Mouse (Mus musculus) 3134 (cell line): ENCODE results near the gene Sgms1.
A peak's percentile ranks its signal among the peaks of the same experiment; 100 is the strongest.
"Not testable (repeated sequence)": the region's sequence is repeated elsewhere in the genome, so short reads cannot be mapped to it uniquely, and the experiment has no call there.

Experiments
- DNase-seq: peaks from one replicate; pipeline ENCODE4 v3.0.0-alpha.2; 2011; ENCODE audit warnings: low spot score; ENCODE audit not compliant: insufficient read length; ENCODE audit errors: extremely low read depth

The Sgms1 gene

DNA sequence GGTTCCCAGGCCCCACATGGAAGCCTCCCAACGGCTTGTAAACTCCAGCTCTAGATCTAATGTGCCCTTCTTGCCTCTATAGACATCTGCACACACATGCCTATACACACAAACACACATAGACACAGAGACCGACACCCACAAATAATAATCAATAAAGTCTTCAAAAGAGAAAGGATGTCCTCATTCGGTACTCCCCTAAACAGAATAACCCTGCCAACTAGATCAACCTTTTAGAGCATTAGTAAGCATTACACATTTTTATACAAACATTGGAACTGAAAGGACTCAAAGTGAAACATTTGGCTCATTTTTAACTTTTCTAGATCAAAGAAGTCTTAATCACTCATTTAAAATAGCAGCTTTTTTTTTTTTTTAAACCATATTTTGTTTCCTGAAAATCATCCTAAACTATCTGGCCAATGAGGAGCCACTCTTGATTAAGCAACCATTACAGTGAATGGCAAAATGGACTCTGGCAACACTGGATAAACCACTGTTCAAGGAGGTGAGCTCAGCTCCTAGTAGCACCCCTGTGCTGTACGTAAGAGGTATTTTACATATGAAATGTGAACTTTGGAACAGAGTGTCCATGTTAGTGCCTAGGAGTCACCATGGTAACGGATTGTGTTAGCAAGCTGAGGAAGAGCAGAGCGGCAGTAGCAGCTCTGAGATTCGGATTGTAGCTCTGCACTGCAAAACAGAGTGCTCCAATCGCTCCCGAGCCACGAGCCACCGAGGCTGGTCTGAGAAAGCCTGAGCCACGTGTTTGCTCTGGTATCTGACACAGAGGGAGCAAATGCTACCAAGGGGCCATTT lies 30.6 kb downstream of the Sgms1 start:
- DNase-seq = no peak

DNA sequence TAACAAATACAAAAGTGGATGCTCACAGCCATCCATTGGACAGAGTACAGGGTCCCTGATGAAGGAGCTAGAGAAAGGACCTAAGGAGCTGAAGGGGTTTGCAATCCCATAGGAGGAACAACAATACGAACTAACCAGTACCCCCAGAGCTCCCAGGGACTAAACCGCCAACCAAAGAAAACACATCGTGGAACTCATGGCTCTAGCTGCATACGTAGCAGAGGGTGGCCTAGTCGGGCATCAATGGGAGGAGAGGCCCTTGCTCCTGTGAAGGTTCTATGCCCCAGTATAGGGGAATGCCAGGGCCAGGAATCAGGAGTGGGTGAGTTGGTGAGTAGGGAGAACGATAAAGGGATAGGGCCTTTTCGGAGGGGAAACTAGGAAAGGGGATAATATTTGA lies 31.5 kb downstream of the Sgms1 start:
- not testable (repeated sequence) for DNase-seq

DNA sequence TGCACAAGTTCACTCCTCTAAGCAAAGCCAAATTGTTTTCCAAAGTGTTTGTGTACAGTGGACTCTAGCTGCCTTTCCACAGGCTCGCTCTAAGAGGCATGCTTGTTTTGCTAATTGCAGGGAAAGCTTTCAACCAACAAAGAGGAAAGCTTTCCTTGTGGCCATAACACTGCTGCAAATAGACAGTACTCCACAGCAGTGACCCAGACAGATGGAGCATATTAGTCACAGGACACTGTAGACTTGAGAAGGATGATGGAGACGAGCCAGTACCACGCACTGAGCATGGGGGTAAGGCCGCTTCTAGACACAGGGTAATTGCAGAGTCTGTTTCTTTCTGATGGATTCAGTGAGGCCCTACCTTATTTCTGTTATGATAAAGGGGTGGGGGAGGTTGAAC lies 33.3 kb downstream of the Sgms1 start:
- no peak for DNase-seq

DNA sequence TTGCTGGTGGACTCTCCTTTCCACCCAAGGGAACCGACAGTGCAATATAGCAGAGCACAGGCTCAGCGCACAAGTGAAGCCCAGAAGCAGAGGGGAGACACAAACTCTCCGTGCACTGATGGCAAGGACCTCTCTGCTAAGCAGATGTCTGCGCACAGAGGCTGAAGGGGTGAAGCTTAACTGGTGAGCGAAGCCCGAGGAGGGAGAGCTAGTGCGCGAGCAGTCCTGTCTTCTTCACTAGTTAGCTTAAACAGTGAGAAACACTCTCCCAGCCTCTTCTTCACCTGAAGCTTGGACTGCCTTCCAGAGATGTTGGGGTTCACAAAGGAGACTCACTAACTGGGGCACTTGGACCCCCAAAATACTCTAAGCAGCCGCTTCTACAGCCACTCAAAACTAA lies 36.1 kb downstream of the Sgms1 start:
- DNase-seq = no peak

DNA sequence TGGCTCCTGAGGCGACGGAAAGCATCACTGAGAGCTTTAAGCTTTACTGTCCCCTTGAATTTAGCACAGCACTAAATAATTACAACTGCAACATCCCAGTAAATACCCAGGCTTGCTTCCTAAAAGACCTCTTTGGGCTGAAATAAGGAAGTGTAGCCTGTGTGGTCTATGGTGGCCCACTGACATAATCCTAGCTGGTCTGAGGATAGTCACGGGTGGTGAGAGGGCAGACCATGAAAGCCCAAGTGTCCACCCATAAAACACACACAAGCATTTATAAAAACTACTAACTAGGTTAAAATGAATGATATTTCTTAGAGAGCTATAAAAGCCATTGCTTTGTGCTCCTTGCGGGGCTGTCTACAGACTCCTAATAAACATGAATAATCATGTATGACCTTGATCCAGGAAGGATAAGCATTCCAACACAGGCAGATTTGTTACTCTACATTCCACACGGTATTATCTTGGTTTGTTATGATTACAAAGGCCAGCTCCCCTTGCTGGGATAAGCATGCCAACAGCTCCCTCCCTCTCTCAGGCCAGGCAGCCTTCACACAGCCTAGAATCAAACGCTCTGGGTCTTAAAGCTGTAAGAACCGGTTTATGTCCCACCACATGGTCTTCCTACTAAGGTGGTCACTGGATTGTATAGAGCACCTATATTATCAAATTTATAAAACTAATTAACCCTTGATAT lies 40.4 kb downstream of the Sgms1 start:
- DNase-seq = no peak

DNA sequence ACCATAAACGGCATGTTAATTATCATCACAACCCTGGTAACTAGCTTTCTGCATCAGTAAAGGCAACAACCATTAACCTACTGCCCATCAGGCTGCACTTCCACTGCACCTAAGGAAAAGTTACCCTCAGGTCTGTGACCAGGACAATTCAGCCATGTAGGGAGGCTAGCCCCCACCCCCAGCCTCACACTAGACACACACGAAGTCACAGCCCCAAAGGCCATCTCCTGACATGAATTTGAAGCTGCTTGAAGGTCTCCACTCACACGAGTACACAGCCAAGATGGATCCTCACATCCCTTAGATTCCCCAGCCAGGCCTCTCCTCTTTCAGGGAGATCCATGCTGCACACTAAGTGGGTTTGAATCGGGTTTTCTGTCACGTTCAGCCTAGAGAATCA lies 42.0 kb downstream of the Sgms1 start:
- no peak for DNase-seq

DNA sequence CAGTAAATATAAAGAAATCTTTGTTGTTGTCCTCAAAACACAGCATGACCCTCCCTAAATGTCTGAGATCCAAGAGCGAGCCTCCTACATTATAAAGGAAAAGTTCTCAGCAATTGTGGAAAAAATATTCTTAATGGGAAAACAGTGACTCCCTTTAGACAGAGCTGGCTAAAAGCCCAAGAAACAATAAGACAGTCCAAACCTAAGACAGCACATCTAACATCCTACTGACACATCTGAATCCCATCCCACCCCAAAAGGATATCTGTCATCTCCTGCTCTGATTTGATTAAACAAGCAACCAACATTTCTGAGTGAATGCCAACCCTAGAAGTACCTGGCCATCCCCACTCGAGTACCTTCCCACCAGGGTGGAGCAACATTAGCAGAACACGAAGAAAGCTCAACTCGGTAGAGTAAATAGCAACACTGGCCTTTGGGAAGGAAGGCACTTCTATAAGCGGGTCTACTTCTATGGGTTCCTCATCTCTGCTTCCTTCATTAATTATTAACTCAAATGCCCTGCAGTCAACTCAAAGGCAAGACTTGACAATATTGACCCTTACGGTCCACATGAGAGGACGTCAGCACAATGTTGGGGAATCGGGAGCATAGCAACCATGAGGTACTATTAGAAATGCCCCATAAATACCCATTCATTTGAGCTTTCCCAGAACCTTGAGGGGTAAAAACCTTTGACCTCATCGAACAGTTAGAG lies 42.7 kb downstream of the Sgms1 start:
- no peak for DNase-seq

DNA sequence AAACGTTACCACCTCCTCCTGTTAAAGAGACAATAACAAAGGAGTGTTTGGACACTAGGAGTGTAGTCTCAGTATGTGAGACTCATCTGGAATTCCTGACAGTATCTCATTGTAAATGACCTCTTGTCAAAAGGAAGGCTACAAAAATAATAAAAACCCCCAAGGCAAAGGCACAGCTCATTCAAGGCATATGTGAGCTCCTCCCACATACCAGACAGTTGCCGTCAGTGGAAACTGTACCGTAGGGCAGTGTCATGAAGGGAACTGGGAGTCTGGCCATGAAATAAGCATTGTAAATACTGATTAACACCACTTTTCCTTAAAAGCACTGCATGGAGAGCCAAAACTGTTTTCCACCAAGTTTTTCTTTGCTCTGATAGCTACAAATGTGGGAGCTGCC lies 43.3 kb downstream of the Sgms1 start:
- peak; percentile 48 for DNase-seq

DNA sequence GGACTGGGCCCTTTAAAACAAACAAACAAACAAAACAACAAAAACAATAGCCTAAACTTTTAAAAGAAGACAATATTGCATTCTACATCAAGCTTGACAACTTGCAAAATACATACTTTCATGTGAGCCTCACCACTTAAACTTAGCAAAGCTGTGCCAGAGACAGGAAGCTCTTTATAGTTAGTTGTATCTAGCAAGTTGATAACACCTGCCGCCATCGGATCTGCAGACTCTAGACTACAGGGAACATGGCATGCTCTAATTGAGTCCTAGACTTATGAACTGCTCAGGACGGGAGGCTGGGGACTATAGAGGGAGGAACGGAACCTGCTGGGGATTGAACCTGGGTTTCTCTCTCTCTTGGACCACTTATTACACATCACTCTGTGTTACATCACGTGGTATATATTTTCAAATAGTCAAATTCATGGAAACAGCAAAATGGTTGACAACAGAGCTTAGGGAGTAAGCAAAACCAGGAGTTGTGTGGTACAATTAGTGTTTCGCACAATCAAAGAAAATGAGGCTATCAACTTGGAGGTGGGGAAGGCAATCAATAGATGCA lies 44.3 kb downstream of the Sgms1 start:
- no peak for DNase-seq

DNA sequence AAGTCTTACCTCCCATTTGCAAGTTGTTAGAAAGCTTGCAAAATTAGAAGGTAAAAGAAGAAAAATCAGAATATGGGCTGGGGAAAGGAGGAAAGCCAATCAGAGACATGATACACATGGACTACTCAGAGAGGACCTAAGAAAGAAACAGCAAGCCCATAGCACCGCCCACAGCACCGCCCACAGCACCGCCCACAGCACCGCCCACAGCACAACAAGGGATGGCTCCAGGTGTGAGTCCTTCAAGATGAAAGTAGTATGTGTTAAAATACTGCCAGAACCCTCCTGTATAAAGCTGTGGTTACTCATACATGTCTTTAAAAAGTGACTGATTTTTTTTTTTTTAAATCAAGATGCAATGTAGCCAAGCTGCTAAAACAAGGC lies 44.8 kb downstream of the Sgms1 start:
- no peak for DNase-seq

DNA sequence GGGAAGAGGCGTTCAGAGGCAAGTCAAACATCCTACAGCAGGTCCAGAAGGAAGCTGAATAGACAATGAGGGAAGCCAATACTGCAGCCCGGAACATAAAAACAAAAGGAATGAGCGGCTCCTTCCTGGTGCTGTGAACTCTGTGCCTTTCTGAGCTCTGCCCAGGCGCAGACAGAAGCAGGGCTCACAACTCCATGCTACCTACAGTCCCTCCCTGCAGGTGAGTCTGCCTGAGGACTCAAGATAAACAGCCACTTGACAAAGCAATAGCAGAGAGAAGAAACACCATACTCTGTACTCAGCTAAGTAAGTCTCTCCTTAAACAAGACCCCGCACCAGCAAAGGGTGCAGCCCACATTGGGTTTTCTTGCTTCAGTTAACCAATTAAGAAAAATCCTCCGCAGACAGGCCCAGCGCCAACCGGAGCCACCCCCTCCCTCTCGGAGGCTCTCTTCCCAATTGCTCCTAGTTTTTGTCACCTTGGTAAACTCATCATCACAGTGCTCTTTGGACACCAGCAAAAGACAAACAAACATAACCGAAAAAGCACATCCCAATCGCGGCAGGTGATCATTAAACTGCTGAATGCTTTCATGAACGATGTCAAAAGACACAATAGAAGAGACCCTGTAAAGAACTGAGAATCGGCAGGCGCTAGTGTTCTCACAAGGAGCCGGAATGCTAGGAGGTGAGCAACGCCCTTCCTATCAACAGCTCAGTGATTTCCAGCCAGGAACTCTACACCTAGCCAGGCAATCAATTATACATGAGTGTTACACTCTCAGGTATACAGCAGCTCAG lies 45.4 kb downstream of the Sgms1 start:
- DNase-seq = no peak

DNA sequence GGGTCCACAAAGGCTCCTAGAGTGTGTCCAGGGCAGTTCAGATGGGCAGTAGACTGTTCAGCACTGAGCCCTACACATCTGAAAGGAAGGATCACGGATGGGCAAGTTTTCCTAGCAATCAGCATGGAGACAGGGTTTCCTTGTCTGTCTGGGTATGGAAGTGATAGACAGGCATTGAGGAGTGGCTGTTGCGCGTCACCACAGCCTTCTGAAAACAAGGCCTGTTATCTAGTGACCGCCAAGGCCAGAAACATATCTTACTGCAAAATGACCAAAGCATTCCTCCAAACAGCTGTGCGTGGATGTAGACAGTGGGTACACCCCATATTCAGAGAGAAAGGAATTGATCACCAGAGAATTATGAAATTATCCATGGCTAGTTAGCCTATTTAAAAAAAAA lies 47.1 kb downstream of the Sgms1 start:
- DNase-seq = no peak

DNA sequence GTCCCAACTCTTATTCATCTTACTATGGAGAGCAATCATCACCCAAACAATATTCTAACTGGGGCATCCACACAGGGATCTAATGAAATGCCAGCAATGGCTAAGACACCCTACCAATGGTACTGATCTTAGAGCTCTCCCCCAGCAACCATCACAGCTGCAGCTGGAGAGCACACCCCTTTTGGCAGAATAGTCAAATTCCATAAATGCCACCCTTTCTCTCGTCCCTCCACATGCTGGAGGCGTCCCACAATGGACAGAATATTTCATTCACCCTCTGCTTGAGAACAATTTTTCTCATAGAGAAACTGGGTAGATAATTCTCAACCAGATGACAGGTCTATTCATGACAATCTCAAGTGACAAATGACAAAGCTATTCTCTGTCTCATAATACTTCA lies 48.4 kb downstream of the Sgms1 start:
- peak; percentile 28 for DNase-seq

DNA sequence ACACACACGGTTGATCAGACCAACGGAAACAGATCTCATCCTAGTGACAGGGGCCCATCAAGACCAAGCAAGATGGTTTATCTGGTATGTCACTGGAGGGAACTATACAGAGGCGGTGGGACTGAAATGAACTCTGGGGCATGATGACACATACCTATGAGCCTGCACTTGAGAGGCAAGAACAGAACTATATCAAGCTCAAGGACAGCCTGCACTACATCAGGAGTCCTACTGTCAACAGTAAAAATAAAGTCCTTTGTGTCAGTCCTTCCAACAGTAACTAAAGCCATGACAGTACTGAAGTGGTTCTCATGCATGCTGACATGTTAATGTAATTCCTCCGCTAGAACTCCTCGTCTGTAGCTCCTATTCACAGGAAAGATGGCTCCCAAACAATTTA lies 49.3 kb downstream of the Sgms1 start:
- DNase-seq = no peak

DNA sequence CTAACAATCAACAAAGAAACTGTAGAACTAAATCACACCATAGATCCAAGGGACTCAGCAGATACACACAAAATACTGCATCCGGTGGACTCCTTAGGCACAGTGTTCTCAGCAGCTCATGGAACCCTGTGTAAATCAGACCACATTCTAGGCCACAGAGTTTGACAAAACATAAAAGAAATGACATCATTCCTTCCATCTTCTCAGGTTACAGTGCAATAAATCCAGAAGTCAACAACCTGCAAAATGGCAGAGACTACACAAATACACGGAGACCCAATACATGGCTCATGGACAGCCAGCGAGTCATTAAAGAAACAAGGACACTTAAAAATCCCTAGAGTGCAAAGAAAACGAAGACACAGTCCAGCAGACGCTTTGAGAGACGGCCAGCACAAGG lies 51.8 kb downstream of the Sgms1 start:
- DNase-seq = peak; percentile 31

DNA sequence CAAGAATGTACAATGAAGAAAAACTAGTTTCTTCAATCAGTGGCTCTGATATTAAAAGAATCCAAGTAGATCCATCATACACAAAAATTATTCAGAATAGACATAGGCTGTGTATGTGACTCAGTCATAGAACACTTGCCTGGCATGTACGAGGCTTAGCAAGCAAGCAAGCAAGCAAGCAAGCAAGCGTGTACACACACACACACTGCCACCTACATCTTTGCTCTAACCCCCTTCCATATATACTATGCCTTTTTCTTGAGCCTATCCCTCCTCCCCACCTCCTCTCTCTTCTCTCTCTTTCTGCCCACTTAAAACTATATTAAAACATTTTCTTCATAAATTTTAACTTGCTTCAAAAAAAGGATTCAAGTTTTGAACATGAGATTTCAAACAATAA lies 54.8 kb downstream of the Sgms1 start:
- no peak for DNase-seq

DNA sequence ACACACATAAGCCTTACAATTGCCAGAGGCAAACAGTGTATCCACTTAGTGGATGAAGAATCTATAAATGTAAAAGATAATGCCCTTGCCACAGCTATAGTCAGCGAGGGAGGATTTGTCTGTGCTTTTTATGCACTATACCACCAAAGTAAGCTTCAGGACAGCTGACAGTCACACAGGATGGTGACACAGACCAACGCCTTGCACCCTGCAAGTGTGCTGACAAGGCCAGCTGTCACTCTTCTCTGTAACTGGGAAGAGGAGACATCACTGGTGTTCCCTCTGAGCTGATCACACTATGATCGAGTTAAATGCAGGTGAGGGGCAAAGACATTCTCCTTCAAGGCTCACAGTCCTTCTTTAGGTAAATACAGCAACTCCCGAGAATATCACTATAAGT lies 56.0 kb downstream of the Sgms1 start:
- DNase-seq = no peak

DNA sequence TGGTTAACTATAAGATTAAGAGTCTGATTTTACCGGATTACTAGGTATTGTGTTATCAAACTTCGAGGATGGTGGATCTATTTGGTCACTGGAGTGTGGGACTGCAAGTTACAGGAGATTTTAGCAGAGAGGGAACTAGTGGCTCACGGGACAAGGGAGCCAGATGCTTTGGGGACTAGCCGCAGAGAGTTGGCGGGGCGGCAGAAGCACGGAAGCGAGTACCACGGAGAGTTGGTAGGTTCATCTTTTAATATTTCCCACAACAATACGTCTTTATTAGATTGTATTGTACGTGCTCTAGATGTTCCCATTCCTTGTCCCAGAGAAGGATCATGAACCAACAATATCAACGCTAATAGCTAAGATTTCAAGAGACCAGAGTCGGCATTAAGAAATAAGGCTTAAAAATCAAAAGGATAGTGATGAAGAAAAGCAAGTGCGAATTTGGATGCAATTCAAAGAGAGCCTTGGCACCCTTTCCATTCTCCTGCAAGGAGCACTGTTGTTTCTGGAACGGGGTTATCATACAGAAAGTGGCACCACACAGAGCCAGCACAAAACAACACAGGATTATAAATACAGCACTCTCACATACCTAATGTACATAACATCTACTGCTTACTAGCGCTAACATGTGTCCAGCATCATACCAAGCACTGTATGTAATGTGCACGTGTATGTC lies 56.6 kb downstream of the Sgms1 start:
- no peak for DNase-seq

DNA sequence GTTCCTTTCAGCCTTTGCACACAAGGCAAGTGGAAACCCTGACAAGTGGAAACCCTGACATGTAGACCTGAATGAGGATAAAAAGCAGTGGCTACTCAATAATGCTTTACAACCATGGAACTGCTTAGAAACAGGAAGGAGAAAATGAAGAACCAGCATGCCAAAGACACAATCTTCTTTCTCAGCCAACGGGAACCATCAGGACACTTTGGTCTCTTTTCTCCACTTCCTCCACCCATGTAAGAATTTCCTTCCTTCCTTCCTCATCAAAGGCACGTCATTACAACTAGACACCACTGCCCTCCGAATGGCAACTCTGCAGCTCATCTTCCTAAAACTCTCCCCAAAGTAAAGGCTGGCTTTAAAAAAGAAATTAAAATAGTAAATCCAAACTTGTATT lies 59.3 kb downstream of the Sgms1 start:
- DNase-seq = no peak

DNA sequence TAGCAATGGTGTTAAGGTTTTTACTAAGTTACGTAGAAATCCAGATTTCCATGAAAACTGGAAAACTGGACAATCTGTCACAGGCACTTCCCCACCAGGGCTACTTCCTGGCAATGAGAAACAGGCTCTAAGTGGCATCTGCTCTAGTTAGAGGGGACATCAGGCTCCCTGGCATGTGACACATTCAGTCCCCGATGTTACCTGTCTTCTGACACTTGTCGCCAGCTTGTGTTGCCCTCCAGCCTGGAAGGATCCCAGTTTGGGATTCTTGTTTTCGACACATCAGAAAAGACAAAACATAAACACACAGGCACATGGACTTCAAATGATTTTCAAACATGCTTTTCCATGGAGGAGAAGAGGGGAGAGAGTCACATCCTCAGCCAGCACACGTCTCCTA lies 60.0 kb downstream of the Sgms1 start:
- DNase-seq = no peak
